Mouse (Mus musculus) c-Kit-positive CD71-positive TER-119-positive erythroid progenitor cells, embryonic 14.5 days (primary cell): ENCODE measurements around the gene Nbr1.

Experiments used
- DNase-seq: peaks from one replicate; pipeline ENCODE4 v3.0.0-alpha.2; 2013; ENCODE audit warnings: low spot score

Nbr1 gene

DNA sequence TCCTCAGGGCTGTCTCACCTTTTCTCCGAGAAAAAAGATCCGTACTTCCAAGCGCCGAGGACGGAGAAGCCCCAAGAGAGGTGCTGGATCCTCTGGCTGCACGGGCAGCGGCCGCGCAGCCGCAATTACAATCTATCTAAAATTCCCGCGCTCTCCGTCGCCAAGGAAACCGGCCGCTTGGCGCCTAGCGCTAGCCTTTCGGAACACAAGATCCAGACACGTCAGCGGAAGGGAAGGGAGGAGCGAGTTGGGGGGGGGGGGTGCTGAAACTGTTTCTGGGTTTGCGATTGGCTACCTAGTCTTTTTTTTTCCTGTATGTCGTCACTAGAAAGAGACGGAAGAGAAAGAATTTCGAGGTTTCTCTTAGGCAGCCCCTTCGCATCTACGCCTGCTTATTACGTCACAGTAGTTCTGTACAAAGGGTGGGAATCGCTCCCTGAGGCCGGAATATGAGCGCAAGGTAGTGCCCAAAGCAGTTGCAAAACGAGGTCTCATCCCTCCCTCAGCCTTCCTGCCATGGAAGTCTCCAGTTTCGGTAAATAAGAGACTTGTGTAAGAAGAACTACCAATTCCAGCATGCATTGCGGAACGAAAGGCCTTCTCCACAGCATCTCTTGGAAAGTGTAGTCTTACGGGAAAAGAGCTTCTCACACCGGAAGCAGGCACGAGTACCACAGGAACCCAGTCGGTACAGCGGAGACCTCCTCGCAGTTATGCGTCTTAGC is at the start of gene Nbr1, which contains the start of gene Brca1:
TSS of gene Nbr1 (plus strand) at position 399 of the 725 bp plus-strand sequence.
TSS of gene Brca1 (minus strand) at position 205 of the 725 bp plus-strand sequence.
- peak; percentile 98 for DNase-seq

DNA sequence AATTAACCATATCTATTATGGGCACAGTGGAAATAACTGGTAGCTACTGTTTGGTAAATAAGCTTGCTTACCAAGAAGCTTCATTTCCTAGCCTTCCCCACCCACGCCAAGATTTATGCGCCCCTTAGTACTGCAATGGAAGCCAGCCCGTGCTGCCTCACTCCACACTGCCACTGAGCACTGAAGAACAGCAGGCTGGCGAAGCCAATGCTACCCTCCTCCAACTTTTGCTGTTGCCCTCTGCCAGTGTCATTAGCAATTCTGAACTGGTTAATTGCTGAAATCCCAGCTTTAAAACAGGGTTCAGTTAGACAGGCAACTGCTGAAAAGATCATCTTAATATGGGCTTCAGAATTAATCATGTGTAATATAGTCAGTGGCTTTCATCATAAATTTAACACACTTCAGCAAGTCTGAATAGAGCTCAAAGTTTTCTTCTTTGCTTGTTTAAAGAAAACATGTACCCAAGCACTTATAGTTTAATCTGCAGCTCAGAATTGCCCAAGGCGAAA is 45.6 kb upstream of the Nbr1 start:
- DNase-seq: no peak

DNA sequence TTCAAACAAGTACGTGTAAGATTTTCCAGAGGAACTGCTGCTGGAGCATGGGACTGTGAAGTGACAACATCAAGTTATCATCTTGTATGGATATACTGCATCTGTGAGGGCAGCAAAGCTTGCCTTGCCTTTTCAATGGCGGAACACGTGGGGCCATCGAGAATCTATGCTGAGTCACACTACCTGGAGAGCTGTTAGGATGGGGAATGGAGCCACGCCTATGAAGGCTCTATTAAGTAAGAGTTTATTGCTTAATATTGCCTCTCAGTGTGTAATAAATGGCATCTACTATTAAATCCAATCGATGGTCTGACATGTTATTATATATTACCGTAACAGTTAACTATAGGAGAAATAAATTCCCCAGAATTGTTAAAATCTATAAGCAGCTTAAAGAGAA is 44.9 kb upstream of the Nbr1 start:
- DNase-seq: no peak

DNA sequence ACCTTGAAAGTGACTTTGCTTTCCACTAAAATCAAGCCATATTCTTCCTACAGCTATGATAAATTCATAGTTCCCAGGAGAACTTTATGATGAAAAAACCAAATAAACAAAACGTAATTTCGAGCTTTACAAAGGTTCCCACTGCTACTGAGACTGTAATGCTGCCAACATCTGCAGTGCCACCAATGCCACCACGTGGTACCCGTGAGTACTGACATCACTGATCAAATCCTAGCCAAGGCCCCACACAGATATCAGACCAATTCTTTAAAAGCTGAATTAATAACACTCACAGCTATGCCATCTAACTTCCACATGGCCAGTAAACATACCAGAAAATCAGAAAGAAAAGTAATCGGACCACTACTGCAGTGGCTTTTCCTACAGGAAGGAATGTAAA is 33.0 kb upstream of the Nbr1 start:
- DNase-seq: no peak

DNA sequence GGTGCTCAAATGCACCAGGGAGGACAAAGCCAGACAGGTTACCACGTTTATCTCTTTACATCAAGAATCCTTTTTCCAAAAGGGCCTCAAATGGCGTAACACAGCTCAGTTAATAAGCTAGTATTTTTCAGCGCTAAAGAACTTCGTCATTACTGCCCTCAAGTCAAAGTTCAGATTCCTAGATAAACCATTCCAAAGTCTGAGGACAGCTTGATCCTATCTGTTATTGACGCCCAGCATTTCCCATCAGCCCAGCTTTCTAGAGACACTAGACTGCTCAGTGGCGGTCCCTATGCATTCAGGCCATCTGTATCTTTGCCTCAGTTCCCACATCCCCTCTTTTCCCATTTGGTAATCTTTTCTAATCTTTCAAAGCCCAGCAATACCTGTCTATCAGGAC is 32.6 kb upstream of the Nbr1 start:
- DNase-seq: no peak

DNA sequence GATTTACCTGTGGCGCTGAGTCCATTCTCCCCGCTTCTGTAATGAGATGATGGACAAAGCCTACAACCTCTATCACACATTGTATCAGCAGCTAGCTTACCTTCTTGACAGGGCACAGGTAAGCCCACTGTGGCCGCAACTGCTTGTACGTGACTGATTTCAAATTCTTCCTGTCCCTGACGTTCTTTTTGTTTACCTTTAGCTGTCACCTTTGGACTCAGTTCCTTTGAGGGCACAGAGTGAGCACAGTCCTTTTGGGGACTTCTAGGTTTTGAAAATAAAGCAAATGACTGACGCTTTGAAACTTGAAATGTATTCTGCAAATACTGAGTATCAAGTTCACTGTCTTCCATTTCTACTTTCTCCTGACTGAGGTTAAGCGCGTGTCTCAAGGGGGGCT is 27.5 kb upstream of the Nbr1 start:
- DNase-seq: no peak

DNA sequence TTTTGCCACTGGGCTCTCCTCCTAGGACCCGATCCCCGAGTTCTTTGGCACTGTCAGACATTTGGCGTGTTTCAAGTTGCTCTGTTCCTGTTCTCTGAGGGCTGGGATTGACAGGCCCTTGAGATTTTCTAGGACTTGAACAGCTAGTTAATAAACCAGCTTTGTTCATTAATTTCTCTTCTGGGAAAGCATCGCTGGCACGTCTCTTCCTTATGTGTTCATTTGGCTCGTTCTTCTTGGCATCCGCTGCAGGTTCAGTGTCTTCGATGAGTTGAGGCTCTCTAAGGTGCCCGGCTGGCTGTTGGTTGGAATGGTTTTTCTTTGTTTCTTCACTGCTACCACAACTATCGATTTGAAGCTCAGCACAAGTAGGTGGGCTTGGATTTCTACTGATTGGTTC is 26.9 kb upstream of the Nbr1 start:
- no peak for DNase-seq

DNA sequence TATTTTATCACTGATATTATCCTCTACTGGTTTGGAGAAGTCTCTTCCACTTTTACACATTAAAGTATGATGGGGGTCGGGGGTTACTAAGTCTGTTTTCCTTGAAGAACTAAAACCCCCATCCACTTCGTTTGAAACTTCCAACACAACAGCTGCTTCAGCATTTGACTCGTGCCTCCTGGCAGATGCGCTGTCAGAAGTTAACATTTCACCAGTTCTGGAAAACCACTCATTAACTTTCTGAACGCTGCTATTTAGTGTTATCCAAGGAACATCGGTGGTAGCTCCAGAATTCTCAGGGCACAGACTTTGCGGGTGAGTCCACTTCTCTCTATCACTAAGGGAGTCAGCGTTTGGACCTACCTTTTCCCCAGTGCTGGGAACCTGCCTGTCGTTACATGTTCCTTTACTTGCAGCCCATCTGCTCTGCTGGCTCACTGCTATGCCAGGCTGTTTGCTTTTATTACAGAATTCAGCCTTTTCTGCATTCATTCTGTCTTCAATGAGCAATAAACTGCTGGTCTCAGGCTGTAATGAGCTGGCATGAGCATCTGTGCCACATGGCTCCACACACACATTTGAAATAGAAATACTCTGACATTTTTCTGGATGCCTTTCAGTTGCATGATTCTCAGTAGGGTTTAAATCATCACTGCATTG is 25.9 kb upstream of the Nbr1 start:
- DNase-seq: no peak

DNA sequence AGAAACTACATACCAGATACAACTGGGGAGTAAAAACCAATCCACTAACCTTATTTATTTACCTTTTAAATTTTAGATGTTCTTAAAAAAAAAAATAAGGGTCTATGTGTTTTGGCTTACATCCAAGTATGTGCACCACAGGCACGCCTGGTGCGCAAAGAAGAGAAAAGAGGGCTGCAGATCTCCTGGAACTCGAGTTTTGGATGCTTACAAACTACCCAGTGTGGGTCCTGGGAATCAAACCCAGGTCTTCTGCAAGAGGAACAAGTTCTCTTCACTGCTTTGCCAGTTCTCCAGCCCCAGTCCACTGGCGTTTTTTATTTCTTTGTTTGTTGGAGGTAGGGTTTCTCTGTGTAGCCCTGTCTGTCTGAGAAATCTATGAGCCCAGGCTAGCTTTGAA is 25.3 kb upstream of the Nbr1 start:
- DNase-seq: no peak

DNA sequence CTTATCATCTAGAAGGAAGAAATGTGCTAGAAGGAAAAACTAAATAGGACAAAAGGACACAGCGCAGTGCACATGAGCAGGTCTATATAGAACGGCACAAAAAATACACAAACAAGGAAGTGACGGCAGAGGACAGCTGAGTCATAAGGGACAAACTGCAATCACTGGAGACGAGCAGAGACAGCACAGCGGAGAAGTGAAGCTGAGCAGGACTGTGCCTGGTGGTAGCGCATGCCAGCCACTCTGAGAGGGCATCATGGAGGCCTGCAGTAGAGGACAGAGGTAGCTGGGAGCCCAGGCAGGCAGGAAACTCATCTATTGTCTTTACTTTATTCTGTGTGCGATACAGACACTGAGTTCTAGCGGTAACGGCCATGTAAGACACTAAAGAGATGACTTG is 8.4 kb upstream of the Nbr1 start:
- DNase-seq: no peak

DNA sequence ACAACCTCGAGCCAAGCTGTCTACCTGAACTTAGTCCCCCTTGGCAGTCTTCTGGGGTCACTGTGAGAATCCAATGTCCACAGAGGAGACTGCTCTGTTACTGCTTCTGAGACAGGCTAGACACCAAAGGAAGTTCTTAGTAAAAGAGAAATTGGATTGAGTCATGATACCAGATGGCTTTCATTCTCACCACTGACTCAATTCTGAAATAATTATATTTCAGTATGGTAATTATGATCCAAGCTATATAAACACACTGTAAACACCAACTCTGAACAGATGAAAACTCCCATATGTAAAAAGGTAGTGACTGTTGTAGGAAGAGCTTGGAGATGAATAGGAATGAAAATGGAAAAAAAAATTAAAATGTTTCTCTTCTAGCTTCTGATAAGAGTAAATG is 7.8 kb upstream of the Nbr1 start:
- DNase-seq: no peak

DNA sequence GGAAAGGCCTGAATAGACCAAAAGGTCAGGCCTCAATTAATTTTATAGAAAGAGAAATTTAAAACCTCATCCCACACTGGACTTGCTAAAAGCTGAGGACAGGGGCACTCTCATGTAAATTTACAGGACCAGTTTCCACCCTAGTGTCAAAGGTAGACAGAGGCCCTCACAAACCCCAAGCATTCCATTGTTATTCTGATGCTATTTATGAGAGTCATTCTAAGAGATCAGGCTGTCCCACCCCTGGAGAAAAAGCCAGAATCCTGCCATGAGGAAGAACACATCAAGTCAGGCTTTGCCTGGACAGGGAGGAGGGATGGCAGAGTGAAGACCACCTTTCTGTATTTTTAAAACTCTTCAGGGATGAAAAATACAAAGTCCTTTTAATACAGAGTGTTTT is 3.4 kb upstream of the Nbr1 start:
- DNase-seq: no peak

DNA sequence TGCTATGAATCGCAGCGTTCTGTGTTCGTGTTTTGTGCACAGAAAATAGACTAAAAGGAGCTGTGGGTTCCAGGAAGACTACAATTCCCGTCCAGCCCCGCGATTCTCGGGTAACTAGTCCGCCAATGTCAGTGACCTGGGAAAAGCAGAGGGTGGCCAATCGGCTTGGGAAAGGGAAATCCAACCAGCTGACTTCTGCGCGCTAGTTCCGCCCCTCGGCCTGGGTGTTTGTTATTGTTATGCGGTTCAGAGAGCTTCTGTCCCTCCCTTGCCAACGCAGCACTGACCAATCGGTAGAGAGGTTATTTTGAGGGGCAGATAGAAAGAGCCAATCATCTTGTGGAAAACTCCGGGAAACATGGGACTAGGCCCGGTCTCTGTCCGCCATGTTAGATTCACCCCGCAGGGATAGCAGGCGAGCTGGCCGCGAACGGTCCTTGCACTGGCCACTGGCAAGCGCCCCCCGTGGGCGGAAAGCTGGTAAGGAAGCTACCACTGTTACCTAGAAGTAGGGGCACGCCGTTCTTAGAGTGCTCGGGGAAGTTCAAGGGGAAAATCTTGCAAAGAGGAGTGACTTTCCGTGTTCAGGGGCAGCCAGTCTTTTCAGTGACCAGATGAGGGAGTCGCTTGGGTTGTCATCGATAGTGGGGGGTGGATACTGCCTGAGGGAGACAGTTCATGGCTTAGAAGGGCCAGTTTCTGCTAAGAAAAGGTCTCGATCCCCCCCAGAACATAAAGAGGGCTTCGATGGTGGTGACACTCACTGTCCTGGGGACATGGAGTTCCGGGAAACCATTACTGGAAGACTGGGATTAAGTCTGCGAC is 739 bp downstream of the Nbr1 start:
- peak; percentile 99 for DNase-seq

DNA sequence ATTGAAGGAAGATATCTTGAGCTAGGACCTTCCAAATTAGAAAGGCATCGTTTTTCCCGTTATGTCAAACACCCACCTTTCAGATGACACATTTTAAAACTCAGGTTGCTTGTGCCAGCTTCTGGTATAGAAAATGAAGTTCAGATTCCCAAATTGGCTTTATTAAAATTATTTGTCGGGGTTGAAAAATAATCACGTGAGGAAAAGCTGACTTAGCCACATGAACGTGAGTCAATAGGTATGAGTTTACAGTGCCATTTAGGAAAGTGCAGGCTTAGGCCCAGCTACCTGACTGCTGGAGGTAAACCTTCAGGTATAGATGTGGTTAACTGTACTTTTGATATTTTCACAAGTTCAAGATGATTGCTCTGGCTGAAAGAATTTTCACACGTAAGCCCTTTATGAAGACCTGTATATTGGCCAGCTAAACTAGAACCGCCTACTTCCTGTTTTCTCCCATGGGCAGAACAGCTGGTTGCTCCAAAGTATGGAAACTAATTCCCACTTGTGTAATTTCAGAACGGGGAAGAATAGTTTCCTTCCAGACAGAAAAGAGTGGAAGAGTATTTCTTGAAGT is 1.5 kb downstream of the Nbr1 start:
- DNase-seq: no peak

DNA sequence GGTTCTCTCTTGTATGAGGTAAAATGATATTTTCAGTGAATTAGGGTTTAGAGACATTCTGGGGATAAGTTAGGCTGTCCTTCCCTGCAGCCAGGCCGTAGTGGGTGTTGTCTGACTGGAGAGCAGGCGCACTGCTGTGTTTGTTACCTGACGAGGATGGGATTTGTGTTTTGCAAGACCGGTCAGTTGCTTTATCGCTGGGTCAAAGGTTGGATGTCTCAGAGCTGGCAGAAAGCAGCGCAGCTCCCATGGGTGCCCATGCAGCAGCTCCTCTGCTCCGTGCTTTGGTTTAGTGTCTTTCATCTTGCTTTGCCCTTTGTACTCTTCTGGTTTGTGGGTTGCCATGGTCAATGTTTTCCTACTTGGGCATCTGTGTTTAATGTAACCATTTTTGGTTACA is 4.6 kb downstream of the Nbr1 start:
- DNase-seq: no peak

DNA sequence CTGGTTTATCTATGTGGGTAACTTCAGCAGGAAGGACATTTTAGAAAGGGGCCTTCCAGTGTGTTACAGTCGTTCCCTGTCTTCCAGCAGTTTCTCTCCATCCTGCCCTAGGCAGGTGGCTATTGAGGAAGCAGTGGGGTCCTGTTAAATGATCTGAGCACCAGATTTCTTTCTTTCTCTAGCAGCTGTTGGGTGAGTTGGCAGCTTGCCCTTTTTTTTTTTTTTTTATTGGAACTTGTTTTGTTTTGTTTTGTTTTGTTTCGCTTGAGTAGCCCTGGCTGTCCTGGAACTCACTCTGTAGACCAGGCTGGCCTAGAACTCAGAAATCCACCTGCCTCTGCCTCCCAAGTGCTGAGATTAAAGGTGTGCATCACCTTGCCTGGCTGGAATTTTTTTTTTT is 5.0 kb downstream of the Nbr1 start:
- DNase-seq: no peak

DNA sequence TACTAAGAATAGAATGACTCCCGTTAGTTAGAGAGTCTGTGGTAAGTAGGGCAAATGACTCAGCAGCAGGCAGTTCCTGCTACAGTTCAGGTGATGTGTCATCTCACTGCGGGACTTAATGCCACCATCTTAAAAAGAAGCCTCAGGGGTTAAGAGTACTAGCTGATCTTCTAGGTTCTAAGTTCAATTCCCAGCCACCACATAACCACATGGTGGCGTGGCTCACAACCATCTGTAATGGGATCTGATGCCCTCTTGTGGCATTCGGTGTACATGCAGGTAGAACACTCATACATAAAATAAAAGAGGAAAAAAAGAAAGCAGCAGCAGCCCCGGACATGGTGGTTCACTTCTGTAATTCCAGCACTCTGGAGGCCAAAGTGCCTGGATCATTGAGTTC is 10.4 kb downstream of the Nbr1 start:
- DNase-seq: peak; percentile 66

DNA sequence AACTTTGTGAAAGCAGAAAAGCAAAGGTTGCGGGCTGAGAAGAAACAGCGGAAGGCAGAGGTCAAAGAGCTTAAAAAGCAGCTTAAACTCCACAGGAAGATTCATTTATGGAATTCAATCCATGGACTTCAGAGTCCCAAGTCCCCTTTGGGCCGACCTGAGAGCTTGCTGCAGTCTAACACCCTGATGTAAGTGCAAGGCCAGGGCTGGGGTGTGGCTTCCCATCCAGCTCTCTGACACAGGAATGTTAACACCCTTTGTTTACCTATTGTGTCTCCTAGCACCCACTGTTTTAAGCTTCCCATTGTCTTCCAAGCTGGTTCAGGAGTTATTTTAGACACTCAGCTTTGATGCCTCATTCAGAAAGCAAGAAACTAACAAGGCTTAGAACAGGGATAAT is 16.5 kb downstream of the Nbr1 start:
- DNase-seq: no peak

DNA sequence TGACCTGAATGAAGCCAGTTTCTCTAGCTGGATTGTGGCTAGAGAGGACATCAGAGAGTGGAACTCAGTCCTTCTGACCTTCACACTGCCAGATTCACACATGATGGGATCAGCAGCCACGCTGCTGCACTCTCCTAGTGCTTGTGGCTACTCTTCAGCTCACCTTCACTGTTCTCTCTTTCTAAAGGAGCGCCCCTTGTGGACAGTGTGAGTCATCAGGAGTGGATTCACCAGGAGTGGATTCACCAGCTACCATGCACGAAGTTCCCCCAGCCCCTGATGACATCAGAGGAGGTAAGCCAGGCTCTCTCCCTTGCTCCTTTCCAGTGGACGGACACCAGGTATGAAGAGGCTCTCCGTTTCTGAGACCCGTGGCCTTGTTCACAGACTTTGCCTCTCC is 24.2 kb downstream of the Nbr1 start:
- DNase-seq: no peak

DNA sequence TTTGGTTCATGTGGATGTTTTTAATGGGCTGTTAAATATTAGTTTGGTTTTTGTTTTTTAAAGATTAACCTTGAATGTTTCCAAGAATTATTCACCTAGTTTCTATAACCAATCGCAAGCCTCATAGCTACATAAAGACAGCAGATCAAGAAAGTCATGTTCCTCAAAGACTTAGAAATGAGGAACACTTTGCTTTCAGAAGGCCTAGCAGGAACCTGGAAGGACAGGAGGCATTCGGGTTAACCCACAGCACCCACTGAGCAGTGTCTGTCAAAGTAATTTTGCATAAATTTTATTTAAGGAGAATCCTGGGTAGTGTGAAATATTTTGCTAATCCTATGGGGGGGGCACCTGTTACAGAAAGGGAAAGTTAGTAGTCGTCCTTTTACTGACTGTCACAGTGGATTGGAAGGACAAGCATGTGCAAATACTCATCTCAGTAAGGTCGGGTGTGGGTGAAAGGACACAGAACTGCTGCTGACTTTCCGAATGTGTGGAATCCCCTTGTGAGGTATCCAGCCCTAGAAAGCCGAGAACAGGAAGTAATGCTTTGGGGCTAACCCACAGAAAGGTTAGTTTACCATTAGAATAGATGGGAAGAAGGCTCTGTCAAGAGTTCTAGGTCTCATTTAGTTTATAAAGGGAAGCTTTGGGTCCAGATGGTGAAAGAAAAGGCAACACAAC is 29.3 kb downstream of the Nbr1 start:
- no peak for DNase-seq

DNA sequence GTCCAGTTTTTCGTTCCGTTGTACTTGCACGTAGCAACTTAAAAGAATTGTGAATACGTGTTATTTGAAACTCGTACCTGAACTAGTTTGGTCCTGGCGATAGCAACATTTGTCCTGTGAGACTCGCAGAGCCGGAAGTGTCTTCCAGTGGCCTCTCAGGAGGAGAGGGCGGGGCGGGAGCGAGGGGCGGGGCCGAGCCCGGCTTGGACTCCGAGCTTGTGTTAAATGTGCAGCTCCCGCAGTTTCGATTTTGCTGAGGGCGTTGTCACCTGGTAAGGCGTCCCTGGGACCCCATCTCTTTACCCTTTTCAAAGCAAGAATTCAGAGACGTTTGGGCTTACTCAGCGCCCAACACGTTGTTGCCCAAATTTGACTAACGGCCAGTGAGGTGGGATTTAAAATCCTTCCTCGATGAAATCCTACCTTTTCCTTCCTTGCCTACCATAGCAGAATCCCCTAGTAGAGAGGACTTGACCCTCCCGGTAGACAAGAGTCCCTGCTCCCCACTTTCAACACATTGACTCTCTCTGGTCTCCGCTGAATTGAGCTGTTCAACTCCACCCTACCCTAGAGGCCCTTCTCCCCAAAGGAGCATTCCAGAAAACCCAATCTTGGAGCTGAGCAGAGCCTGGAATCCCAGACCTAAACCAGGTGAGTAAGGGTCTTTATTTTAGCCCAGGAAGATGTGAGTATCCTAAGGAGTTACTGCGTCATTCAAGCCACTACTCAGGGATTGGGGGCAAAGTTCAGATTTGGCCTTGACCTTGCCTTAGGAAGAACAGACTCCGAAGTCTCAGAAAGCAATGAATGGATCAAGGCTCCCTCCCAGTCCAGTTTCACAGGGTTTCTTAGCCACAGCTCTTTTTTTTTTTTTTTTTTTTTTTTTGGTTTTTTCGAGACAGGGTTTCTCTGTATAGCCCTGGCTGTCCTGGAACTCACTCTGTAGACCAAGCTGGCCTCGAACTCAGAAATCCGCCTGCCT is 30.4 kb downstream of the Nbr1 start, which contains the start of gene Tmem106a:
TSS of gene Tmem106a (plus strand) at position 189 of the 982 bp plus-strand sequence.
- DNase-seq: peak; percentile 81
